Mouse (Mus musculus) c-Kit-positive CD71-positive TER-119-positive erythroid progenitor cells, embryonic 14.5 days (primary cell): ENCODE measurements around the gene Snrnp200.
"Not testable (repeated sequence)": the region's sequence is repeated elsewhere in the genome, so short reads cannot be mapped to it uniquely, and the experiment has no call there.

Experiments
- DNase-seq: peaks from one replicate; pipeline ENCODE4 v3.0.0-alpha.2; 2013; ENCODE audit warnings: low spot score

Snrnp200 gene

GRCm38 (mm10) chr2:127254604-127255134, 46.5 kb downstream of the Snrnp200 start:
- no peak for DNase-seq

DNA sequence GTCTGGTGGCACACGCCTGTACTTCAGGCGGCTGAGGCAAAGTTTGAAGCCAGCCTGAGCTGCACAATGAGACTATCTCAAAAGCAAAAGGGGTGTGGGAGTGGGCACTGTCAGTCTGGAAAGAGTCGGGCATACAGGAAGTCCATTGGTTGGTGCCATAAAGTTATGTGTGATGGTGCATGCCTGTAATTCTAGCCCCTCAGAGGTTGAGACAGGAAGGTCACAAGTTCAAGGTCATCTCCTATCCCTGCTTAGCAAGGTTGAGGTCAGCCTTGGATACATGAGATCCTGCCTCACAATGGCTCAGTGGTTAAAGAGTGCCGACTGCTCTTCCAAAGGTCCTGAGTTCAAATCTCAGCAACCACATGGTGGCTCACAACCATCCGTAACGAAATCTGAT, 47.1 kb downstream of the Snrnp200 start:
- no peak for DNase-seq

DNA sequence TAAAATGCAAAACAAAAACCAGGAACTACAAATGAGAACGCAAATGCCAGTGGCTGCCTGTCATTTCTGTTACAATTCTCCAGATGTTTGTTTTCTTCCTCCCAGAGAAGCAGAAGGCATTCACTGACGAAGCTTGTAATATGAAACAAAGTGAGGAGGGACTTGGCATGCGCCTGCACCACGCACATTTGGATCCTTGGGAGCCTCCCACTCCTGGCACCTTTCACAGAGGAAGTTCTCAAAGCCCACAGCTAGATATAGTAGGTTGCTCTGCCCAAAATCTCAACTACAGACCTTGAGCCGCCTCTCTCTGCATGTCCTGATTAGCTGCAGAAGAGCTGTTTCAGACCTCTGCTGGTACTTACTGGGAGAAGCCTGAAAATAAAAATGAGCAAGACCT, 51.2 kb downstream of the Snrnp200 start:
- DNase-seq: no peak

DNA sequence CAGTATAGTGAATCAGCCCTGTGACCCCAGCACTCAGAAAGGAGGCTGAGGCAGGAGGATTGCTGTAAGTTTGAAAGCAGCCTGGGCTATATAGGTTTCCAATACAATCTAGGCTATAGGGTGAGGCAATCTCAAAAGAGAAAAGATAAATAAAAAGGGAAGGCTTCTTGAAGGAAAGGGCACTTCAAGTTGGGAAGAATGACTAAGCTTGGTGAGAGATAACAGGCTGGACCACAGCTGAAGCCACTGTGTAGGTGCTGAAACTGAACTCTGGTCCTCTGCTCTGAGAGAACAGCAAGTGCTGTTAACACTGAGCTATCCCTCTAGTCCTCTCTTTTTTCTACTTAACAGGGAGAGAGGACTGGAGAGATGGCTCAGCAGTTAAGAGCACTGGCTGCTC, 54.3 kb downstream of the Snrnp200 start:
- DNase-seq: no peak

GRCm38 (mm10) chr2:127267854-127268253, 59.7 kb downstream of the Snrnp200 start:
- no peak for DNase-seq

DNA sequence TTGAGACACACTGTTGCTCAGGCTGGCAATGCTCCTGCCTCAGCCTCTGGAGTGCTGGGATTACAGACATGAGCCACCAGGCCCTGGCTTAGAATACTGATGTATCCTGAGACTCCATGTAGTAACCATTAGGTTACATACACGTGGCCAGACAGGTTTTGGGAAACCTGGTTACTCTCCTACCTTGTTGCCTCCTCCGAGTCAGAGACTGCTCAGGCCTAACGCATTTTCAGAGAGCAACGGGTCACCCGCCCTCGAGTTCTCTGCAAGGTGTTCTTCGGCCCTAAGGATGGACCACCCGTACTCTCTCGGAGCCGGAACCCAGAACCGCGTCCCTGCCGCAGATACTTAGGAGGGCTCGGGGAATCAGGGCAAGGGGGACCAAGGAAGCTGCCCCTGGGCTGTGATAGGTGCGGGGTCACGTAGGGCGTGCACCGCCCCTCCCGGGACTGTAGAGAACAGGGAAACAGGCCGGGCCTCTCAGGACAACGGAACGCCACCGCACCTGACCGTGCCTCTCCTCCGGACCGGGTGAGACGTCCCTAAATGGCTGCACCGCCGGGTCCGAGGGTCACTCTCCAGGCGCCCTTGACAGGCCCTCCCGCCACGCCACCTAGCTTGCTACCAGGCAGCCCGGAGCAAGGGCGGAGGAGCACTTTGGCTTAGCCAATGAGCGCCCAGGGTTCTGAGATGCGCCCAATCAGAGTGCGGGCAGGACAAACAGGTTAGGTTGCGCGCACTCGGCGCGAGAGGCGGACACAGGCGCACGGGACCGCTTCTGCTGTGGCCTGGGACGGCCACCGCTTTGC, 61.5 kb downstream of the Snrnp200 start, which contains the start of gene Stard7:
Stard7 (plus strand) TSS at position 728 of the 809 bp plus-strand sequence.
- peak; percentile 96 for DNase-seq

GRCm38 (mm10) chr2:127270300-127271041, 62.3 kb downstream of the Snrnp200 start:
- DNase-seq: peak; percentile 81

- no peak for DNase-seq
Measured at GRCm38 (mm10) chr2:127271042-127271515, 62.9 kb downstream of the Snrnp200 start.

GRCm38 (mm10) chr2:127272049-127272448, 63.9 kb downstream of the Snrnp200 start:
- DNase-seq: not testable (repeated sequence)

GRCm38 (mm10) chr2:127272806-127273205, 64.6 kb downstream of the Snrnp200 start:
- DNase-seq: no peak

DNA sequence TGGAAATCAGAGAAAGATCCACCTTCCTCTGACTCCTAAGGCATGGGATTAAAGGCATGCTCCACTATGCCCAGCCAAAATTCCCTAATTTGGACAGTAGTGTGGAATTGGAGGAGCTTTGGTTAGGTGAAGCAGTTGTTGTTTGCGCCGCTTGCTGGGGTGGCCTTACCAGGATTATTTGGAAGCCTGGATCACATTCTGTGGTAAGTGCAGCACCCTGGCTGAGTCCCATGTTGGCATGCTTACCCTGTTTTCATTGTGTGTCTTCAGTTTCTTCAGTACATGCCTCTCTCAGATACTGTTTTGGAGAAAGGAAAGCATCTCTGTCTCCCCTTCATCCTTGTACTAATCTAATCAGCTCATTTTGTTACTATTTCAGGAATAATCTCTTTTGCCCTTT, 66.4 kb downstream of the Snrnp200 start:
- no peak for DNase-seq

GRCm38 (mm10) chr2:127275551-127276320, 67.5 kb downstream of the Snrnp200 start:
- no peak for DNase-seq

DNA sequence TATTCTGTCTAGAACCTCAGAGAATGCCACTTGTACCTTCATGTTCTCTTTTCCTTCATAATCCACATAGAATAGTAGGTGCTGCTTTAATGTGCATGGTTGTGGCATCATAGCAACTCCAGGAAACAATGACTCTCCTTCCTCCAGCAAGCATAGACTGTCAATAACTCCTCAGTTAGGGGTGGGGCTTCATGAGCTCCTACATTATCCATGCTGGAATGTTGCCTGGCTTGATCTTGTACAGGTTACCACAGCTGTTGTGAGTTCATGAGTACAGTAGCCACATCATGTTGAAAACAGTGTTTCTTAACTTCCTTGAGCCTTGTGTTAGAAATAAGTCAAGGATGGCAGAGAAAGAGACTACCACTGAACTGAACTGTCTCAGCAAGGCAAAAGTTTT, 70.0 kb downstream of the Snrnp200 start:
- no peak for DNase-seq
